Mouse (Mus musculus) stomach, postnatal 0 days (tissue): ENCODE data around the gene Cyp2b23.
"Not testable (repeated sequence)": the region's sequence is repeated elsewhere in the genome, so short reads cannot be mapped to it uniquely, and the experiment has no call there.

Experiments
- CTCF ChIP-seq: IDR thresholded peaks from 2 replicates; pipeline ENCODE4 v1.5.1; 2016; ENCODE audit warnings: antibody characterized with exemption, low read depth, mild to moderate bottlenecking, moderate library complexity
- EP300 ChIP-seq: optimal IDR thresholded peaks from 2 replicates; pipeline ENCODE3; 2016; ENCODE audit warnings: antibody characterized with exemption

GRCm38 (mm10) chr7:26706191-26706590 is 20.0 kb upstream of the Cyp2b23 start:
- TF ChIP-seq CTCF, EP300: not testable (repeated sequence)
